Mouse (Mus musculus): ENCODE results near the gene Ddx18. TPM values are rescaled to one million over a fixed set of nuclear protein-coding genes. Genes with fewer than 3 reads are reported as not detected.
A peak's percentile ranks its signal among the peaks of the same experiment; 100 is the strongest.

Ddx18 gene
- total RNA-seq, 2 experiments from 2014 or later, result 23.4 to 23.5 TPM

DNA sequence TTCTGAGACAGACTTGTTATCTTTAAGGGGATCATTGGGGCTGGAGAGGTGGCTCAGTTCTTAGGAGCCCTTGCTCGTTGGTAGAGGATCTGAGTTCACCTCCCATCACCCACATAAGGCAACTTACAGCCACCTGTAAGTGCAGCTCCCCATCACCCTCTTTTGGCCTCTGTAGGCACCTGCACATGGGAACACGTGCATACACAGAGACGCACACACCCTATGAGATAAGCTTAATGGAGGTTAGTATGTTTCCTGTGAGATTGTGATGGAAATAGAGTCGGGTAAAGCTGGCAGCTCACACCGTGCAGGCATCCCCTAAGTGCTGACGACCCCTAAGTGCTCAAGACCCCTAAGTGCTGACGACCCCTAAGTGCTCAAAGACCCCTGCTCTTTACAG is 36.4 kb downstream of the Ddx18 start:
- intact Hi-C loops (cut with DNase I), result no loop called here
- no peak for DNase-seq (ENCODE audit: low spot score in 2 of 2)

DNA sequence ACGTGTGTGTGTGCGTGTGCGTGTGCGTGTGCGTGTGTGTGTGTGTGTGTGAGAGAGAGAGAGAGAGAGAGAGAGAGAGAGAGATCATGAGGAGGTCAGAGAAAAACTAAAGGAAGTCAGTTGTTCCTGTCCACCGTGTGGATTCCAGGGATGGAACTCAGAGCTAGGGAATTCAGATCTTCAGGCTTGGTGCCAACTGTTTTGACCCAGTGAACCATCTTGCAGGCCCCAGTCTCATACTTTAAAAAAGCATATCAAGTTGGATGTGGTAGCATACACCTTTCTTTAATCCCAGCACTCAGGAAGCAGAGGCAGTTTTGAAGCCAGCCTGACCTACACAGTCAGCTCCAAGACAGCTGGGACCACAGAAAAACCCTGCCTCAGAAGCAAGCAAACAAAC is 38.5 kb downstream of the Ddx18 start:
- no peak for DNase-seq (ENCODE audit: low spot score in 2 of 2)
- intact Hi-C loops (cut with DNase I), result no loop called here

DNA sequence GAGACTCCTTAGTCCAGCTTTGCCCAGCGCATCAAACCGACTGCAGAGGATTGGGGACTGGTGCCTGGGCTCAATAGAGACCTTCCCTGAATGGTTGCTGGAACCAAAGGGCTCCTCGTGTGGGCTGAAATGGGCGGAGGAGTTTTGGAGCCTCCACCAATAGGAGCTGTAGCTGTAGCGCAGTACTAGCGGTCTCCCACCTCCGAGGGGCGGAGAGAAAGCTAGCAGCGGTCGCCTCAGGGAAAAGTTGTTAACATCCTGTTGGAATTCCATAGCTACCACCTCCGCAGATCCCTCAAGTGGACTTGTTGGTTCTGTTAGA is 39.4 kb downstream of the Ddx18 start, which contains the start of gene Htr5b:
Gene Htr5b (minus strand): TSS at position 67 of the 322 bp plus-strand sequence.
- peak; percentile 30 to 34 for DNase-seq (ENCODE audit: low spot score in 2 of 2)
- intact Hi-C loops (cut with DNase I), result no loop called here

DNA sequence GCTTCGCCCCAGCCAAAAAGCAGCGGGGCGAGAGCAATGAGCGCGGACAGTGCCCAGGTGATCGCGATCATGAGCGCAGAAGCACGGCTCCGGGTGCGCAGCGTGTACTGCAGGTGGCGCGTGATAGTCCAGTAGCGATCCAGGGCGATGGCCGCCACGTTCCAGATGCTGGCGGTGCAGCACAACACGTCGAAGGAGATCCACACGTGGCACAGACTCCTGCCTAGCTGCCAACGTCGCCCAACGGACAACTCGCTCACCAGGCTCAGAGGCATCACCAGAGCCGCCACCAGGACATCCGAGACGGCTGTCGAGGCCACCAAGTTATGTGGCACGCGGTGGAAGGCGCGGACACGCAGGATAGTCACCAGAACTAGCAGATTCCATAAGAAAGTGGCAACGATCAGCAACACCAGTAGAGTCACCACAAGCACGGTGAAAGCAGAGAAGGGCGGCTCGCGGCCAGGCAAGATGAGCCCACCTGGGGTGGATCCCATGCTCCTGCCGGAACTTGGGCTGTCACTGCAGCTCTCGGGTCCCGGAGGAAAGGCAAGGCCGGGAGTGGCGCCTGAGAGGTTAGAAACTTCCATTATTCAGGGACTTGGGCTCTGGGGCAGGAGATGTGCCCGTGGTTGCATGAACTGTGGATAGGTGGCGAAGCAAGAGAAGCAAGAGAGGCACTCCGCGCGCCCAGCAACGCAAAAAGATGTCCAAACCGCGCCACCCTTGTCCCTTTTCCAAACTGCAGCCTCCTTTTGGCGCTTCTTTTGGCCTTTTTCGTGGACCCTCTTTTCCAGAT is 40.0 kb downstream of the Ddx18 start:
- DNase-seq (ENCODE audit: low spot score in 2 of 2), result no peak
- intact Hi-C loops (cut with DNase I), result no loop called here

DNA sequence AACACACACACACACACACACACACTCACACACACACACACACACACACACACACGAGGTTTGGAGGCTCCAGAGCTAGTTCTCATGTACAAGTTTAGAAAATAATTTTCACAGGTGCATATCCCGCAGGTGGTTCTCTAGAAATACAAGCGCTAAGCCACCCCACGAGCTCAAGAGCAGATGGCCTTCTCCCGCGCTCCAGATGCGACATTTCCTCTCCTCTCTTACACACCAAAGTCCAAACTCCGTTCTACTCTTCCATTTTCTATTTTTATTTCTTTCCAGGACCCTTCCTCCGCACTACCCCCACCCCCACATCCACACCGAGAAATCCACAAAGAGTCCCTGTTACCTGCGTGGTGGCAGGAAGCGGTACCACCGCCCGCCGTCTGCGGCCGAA is 40.7 kb downstream of the Ddx18 start:
- DNase-seq (ENCODE audit: low spot score in 2 of 2), result no peak
- intact Hi-C loops (cut with DNase I), result no loop called here

DNA sequence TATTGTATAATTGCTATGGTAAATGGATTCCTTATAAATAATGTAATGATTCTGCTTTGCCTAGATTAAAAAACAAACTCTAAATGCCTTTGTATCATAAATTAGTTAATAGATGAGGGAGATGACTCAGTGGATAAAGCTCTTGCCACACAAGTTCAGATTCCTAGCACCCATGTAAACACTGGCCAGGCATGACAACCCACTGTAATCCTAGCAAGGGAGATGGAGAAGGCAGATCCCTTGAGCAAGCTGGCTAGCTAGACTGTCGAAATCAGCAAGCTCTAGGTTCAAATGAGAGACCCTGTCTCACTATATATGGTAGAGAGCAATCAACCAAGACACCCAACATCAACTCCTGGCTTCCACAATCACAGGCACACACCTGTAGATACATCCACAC is 49.2 kb downstream of the Ddx18 start:
- intact Hi-C loops (cut with DNase I), result no loop called here
- no peak for DNase-seq (ENCODE audit: low spot score in 2 of 2)

DNA sequence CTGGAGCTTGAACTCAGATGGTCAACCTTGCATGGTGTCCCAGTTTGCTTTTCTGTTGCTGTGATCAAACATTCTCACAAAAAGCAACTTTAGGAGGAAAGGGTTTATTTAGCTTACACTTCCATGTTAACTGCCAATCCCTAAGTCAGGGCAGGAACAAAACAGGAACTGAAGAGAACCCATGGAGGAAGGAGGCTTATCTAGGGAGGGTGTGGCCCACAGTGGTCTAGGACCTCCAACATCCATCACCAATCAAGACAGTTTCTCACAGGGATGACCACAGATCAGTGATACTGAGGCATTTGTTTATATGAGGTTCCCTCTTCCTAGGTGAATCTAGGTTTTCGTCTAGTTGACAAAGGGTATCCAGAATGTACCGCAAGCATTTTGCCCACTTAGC is 55.8 kb downstream of the Ddx18 start:
- no peak for DNase-seq (ENCODE audit: low spot score in 2 of 2)
- intact Hi-C loops (cut with DNase I), result no loop called here

DNA sequence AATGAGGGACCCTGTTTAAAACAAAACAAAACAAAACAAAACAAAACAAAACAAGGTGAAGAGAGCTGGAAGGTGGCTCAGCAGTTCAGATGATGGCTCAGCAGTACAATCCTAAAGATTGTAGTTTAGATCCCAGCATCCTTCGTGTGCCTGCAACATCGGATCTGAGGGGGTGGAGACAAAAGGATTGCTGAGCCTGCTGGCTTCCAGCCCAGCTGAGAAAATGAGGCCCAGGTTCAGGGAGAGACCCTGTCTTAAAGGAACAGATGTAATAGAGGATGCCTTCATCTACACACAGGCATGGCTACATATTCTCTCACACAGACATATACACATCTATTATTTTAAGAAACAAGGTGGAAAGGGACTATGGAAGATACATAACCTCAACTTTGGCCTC is 56.6 kb downstream of the Ddx18 start:
- intact Hi-C loops (cut with DNase I), result no loop called here
- DNase-seq (ENCODE audit: low spot score in 2 of 2), result no peak

DNA sequence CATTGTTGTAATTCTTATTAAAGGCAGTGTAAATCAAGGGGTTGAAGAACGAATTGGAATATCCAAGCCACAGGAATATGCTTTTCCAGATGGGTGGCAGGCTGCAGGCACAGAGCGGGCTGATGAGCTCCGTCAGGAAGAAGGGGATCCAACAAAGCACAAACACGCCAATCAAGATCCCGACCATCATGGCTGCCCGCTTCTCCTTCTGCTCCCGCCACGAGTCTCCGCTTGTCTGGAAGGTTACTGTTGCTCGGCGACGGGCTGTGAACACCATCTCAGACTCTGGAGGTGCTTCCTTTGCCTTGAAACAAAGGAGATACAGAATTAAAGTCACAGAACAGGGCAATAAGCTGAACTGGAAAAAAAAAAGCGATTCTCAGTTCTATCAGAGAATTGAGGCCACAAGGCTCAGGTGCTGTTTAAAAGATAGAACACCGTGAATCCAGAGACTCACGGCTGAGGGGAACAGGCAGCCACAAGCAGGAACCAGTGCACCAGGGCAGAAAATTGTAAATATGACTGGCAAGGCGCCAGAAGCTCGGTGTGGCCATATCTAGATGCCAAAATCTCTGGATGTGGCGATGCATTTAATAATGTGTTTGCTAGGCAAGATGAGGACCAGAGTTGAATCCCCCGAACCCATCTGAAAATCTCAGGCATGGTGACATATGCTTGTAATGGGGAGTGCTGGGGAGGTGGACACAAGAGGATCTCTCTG is 57.2 kb downstream of the Ddx18 start:
- no peak for DNase-seq (ENCODE audit: low spot score in 2 of 2)
- intact Hi-C loops (cut with DNase I), result no loop called here

DNA sequence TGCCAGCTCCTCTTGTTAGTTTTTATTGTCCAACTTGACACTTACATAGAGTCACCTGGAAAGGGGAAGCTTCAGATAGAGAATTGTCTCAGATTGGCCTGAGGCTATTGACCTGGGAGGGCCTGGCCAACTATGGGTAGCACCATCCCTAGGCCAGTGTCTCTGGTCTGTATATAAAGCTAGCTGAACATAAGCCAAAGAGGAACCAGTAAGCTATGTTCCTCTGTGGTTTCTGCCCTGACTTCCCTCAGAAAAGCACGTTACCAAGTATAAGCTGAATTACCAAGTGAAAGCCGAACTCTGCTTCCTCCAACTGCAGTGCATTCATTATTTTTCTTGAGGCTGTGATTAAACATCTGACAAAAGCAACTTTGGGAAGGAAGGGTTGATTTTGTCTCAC is 59.1 kb downstream of the Ddx18 start:
- no peak for DNase-seq (ENCODE audit: low spot score in 2 of 2)
- intact Hi-C loops (cut with DNase I), result no loop called here

Other genes with a start within 250 kb of the Ddx18 start
- 10 to 100 TPM; 41.1 to 43.8 TPM for gene Insig2, start 235.4 kb downstream of the Ddx18 start, total RNA-seq (2021)
- 10 to 100 TPM; 19.7 to 23.4 TPM for gene Ccdc93, start 136.9 kb downstream of the Ddx18 start, total RNA-seq (2021)
- gene Htr5b, start 39.5 kb downstream of the Ddx18 start, total RNA-seq (2021), result 1 to 10 TPM; 1.8 to 4.4 TPM